Mouse (Mus musculus) G1E (cell line): Measurements from ENCODE around the gene Vmn1r127.
"Not testable (repeated sequence)": the region's sequence is repeated elsewhere in the genome, so short reads cannot be mapped to it uniquely, and the experiment has no call there.

ENCODE experiments used
- CTCF ChIP-seq: IDR thresholded peaks from 2 replicates; pipeline ENCODE4 v1.5.1; 2012; ENCODE audit warnings: low read depth, low read length, inconsistent platforms, mixed read lengths
- GATA1 ChIP-seq: IDR thresholded peaks from 2 replicates; pipeline ENCODE4 v1.6.1; 2012; ENCODE audit warnings: borderline replicate concordance, low read length, inconsistent platforms, mixed read lengths
- GATA2 ChIP-seq: IDR thresholded peaks from 2 replicates; pipeline ENCODE4 v1.6.1; 2012; ENCODE audit warnings: low read depth, low read length, inconsistent platforms, borderline replicate concordance
- POLR2AphosphoS5 ChIP-seq: IDR thresholded peaks from 2 replicates; pipeline ENCODE4 v1.6.1; 2012; ENCODE audit warnings: low read depth, low read length, inconsistent platforms; ENCODE audit not compliant: insufficient replicate concordance
- TAL1 ChIP-seq: conservative IDR thresholded peaks from 2 replicates; pipeline ENCODE4 v1.6.1; 2012; ENCODE audit warnings: low read depth, low read length, inconsistent platforms, mixed read lengths

- not testable (repeated sequence) for TF ChIP-seq CTCF, GATA1, TAL1, POLR2AphosphoS5, GATA2
These were observed 29.4 kb upstream of the Vmn1r127 start, which contains the start of gene Vmn1r128 for GRCm38 (mm10) chr7:21349073-21349472.
